Mouse (Mus musculus): ENCODE measurements at regions not wholly inside any gene's neighbourhood (a gene's known extent, or its start where the extent isn't known, plus 50 kb on each side); places are given as distances from the start of the nearest gene placed in this dataset.

GRCm38 (mm10) chr3:35245003-35245402, 508.9 kb upstream of the Atp11b start:
- TF ChIP-seq CTCF (IDR thresholded peaks at IDR 0.05; ENCODE audit: insufficient read depth, low read depth, low read length) (no peak), POLR2A (IDR thresholded peaks at IDR 0.05; ENCODE audit: insufficient read depth, low read depth, low read length) (no peak)
